Mouse (Mus musculus) activated CD4-positive, CD25-positive, alpha-beta regulatory T cell, adult 4 months (primary cell): ENCODE results near the gene Atp8b4. TPM values are rescaled to one million over a fixed set of nuclear protein-coding genes. Genes with fewer than 3 reads are reported as not detected.
A peak's percentile ranks its signal among the peaks of the same experiment; 100 is the strongest.

Experiments
- ATAC-seq: one replicate; pipeline ENCODE4 v1.8.0; 2017
- polyA plus RNA-seq, 2 experiments: library from polyadenylated mRNA; unstranded; fragments of 100-300 nt; shearing (Covaris generic); gene quantifications; one replicate each; pipeline ENCODE4 v1.2.1; 2017

Gene Atp8b4
- polyA plus RNA-seq, 2 experiments from 2014 or later = 1.4 to 2.8 TPM

DNA sequence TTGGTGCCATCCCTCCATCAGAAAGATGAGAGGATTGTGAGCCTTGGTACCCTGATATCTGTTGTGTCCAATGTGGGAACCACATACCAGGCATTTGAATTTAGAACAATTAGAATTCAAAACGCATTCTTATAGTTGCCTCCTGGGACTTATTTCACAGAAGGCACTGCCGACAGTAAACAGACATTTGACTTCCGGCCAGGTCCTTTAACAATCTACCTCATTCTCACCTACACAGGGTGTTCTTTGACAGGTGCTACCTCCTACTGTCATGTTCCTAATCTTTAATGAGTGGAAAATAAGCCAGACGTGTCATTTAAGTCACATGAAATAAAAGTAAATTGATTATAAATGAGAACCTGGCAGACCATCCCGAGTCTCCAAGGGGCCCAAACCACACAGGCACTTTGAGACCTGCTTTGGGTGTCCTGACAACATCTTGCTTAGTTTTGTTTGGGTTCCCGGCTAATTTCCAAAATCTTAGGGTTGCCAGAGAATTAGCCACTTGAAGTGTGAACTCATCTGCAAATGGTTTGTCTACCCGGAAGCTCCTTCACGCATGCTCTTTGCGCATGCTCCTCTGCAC is 67.9 kb downstream of the Atp8b4 start:
- ATAC-seq = no peak

DNA sequence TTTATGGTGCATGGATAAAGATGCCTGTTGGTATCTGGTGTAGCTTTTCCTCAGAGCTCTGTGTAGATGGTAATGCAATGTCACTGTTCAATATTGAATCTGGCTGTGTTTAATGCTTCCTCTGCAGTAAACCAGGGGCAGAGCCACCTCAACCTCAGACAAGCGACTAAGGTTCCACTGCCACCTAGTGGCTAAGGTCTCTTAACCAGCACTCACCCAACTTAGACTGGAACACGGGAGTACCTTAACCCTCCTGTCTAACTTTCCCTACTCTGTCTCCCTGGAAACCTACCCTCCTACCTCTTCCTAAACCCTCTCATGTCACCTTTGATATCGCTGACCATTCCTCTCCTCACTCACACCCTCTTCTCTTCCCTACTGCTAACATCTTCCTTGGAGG is 71.2 kb downstream of the Atp8b4 start:
- no peak for ATAC-seq

- ATAC-seq = no peak
These were observed 75.3 kb downstream of the Atp8b4 start for GRCm38 (mm10) chr2:126425223-126425622.

DNA sequence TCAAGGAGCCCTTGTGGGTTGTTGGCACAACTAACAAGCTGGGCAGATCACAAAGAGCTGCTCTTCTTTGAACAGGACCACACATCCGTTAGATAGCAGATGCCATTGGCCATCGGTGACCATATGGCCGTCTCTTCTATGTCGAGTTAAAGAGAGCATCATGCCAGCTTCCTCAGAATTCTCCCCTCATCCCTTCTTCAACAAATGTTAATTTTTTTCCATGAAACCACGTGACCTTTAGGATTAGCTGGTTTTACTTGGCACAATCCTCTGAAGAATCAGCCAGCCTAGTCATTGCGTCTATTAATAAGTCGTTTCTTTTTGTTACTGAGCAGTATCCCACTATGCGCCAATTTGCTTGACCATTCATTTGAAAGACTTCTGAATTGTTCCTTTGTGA is 75.8 kb downstream of the Atp8b4 start:
- ATAC-seq = no peak

- no peak for ATAC-seq
These were observed 79.6 kb downstream of the Atp8b4 start for GRCm38 (mm10) chr2:126420901-126421300.

DNA sequence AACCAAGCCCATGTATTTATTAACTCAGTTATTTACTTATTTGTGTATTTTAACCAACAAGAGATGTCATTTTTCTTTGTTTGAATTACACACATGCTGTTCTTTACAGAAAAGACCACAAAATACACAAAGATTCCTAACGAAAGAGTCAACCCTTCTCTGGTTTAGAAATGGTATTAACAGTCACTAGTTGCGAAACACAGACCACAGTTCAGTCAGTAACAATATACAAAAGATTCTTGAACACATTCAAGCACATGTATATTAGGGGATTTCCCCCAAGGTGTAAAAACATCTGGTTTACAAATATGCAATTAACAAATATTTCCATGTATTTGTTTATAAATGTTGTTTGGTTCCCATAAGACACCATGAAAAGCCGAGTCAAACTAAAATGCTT is 81.6 kb downstream of the Atp8b4 start:
- no peak for ATAC-seq

DNA sequence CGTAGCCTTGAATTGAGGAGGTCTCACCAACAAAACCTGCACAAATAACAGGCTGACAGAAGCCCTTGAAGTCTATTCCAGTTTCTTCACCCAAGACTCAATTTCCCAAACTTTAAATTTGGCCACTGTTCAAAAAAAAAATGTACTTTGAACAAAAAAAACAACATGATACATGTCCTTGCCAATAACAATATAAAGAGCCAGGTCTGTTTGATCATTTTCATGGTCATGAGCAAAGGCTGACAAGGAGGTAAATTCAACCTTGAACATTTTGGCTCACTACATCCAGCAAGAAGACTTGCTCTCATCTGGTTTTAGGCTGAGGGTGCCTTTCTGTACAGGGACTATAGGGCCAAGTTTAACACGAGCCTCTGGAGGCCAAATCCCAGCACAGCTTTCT is 83.7 kb downstream of the Atp8b4 start:
- no peak for ATAC-seq

- ATAC-seq = no peak
These were observed 84.5 kb downstream of the Atp8b4 start for GRCm38 (mm10) chr2:126415981-126416380.

GRCm38 (mm10) chr2:126412759-126413158 is 87.7 kb downstream of the Atp8b4 start:
- no peak for ATAC-seq

DNA sequence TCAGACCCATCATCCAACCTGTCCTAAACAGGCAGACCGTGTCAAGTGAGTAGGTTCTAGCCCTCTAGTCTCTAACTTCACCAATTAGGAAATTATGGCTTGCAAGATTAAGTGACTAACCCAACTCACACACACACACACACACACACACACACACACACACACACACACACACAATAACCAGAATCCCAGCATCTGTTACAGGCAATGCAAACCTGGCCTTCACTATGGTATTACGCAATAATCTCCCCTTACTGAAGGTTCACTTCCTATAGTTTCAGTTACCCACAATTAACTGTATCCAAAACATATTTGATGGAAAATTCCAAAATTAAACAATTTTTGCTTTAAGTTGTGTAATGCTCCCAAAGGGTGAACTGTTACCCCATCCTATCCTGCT is 101.0 kb downstream of the Atp8b4 start:
- ATAC-seq = no peak

DNA sequence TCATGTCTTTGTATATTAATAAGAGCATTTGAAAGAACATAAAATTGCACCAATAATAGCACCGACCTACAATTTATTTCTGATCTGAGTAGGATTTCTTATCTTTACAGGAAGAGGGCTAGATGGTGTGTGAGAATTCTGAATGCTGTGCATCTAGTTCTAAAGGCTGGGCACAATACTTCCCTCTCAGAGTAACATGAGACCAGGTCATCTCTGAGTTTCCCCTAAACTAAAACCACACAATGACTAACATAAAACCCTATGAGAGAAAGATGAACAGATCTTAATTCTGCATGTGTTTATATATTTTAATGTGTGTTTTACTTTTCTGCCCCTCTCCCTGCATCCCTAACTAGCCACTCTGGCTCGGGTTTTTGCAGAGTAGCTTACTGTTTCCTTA is 101.5 kb downstream of the Atp8b4 start:
- no peak for ATAC-seq

GRCm38 (mm10) chr2:126398216-126398615 is 102.3 kb downstream of the Atp8b4 start:
- no peak for ATAC-seq

- no peak for ATAC-seq
These were observed 103.0 kb downstream of the Atp8b4 start for GRCm38 (mm10) chr2:126397513-126397912.

DNA sequence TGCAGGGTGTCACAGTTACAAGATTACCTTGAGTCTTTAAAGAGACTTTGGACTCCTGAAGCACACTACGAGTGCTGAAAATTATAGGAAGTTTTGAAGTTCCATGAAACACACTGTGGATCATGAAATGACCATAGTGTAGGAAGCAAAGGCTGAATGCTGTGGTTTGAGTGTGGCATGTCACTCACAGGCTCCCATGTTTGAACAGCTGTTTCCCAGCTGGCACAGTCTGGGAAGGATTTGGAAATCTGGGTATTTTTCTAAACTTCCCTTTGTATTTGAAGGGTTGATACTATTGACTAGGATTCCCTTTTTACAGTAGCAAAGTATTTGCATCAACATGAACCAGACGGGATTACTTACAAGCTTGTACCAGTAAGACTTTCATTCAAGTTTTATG is 105.5 kb downstream of the Atp8b4 start:
- ATAC-seq = no peak

- no peak for ATAC-seq
These were observed 112.9 kb downstream of the Atp8b4 start for GRCm38 (mm10) chr2:126387458-126388037.

- ATAC-seq = no peak
These were observed 114.4 kb downstream of the Atp8b4 start for GRCm38 (mm10) chr2:126386056-126386455.

DNA sequence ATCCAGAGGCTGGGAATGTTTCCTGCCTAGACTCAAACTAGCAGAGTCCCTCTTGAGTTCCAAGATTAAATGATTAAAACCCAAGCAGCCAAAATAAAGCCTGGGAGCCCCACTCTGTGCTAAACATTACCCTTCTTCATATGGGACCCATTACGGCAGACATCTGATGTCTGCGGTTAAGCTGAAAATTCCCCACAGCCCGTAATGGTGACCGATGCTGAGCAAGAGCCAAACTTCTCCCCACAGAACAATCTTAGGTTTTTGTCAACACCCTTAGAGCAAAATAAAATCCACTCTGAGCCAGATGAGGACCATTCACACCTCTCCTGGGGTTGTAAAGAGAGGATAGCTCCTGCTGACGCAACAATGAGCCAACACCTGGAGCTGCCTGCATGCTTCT is 120.2 kb downstream of the Atp8b4 start:
- no peak for ATAC-seq

GRCm38 (mm10) chr2:126371634-126372033 is 128.8 kb downstream of the Atp8b4 start:
- ATAC-seq = no peak

- ATAC-seq = no peak
These were observed 130.7 kb downstream of the Atp8b4 start for GRCm38 (mm10) chr2:126369815-126370214.

- ATAC-seq = no peak
These were observed 136.4 kb downstream of the Atp8b4 start for GRCm38 (mm10) chr2:126363745-126364725.

DNA sequence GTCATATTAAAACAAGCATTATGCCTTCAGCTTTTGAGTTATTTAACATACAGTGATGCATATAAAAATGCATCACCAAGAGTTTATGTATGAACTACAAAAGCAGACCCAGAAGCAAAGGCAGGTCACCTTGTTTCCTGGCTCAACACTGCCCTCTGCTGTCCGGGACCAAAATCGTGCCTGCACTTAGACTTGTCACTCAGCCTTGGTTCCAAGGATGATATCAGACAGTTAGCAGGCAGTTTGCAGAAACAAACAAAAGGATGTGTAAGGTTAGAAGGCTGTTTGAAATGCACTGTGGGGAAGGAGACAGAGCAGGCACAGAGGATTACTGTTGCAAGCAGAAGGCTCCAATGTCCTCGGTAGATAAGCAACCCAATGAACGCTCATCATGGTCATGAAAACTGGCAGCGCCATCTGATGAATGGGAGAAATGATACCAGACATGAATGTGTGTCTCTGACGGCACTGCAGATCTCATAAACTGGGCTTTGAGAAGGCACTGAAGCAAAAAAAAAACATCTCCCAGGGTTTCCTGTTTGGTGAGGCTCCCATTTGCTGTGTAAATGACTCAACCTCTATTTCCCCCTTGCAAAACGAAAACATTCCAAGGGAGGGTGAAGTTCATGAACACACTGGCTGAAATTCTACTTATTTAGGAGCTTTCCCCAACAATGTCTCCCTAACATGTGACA is 137.3 kb downstream of the Atp8b4 start:
- ATAC-seq = peak; percentile 46

GRCm38 (mm10) chr2:126361131-126361810 is 139.2 kb downstream of the Atp8b4 start:
- no peak for ATAC-seq
